Mouse (Mus musculus) CD4-positive, CD25-positive, alpha-beta regulatory T cell, adult 9 weeks (primary cell): ENCODE results near the gene Gucy2f. TPM values are rescaled to one million over a fixed set of nuclear protein-coding genes. Genes with fewer than 3 reads are reported as not detected.

Experiments used
- polyA plus RNA-seq: library from polyadenylated mRNA; unstranded; fragments of 100-300 nt; shearing (Covaris generic); gene quantifications from one replicate; pipeline ENCODE4 v1.2.1, GENCODE M21; 2017

Gene Gucy2f
- not detected for polyA plus RNA-seq

DNA sequence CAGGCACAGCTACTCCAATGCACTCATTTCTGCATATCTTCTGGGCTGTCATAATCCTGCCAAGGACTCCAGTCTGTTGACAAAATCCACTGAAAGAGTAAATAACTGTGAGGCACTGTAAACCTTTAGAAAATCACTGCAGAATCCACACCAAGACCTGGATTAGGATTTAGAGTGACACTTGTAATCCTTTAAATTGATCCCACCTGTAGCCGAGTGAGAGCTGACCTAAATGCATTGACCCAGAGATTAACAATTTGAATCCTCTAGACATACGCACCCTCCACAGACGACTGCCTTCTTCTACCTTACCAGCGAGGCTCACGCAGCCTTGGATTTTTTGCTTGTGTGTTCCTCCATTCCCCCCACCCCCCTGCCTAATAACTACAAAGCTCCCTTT, at the start of gene Gucy2f:
Gucy2f (minus strand) TSS at position 101 of the 400 bp plus-strand sequence.

DNA sequence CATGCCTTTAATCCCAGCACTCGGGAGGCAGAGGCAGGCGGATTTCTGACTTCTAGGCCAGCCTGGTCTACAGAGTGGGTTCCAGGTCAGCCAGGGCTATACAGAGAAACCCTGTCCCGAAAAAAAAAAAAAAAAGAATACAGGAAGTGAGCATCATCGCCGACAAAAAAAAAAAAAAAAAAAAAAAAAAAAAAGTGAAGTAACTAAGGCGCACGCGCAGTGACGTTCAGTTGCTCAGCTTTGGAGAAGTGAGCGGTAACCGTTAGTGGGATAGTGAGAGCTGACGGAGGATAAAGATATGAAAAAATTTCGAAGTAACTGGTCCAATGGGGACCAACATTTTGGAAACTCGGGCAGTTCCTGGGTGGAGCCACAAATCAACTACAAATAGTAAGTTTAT, 29.8 kb upstream of the Gucy2f start, which contains the start of gene Nxt2:
Nxt2 (plus strand) TSS at position 229 of the 400 bp plus-strand sequence.

Other genes with a start within 250 kb of the Gucy2f start
- gene Nxt2, start 29.8 kb upstream of the Gucy2f start, polyA plus RNA-seq: 6.9 TPM
- not detected for gene Kcne1l, start 109.4 kb upstream of the Gucy2f start, polyA plus RNA-seq
- gene Acsl4, start 193.6 kb upstream of the Gucy2f start, polyA plus RNA-seq: 38.4 TPM